Mouse (Mus musculus): ENCODE data around the gene Epb41.

DNA sequence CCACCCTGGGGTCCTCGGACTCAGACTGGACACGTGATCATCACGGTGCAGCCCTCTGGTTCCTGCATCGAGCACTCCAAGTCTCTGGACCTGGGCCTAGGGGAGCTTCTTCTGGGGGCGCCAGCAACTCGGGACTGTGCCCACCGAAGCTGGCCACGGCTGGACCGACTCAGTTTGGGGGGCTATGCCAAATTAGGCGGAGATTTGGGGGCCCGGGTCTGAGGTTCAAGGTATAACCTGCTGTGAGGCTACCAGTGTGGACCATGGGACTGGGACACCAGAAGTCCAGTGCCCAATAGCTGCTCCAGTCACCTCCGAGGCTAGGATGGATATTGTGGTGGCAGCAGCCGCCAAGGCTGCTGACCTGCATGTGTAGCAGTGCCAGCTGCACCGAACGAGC is 152.7 kb downstream of the Epb41 start:
- TF ChIP-seq POLR2A (IDR thresholded peaks at IDR 0.05; ENCODE audit: low read depth, low read length) (no peak), CTCF (IDR thresholded peaks at IDR 0.05; ENCODE audit: extremely low read depth, insufficient read length, insufficient replicate concordance, low read depth, low read length) (no peak)
